In genomic region chr14:84476906-84477305, GRCm38 (mm10) we compare ENCODE assay signal across 27 mouse cellular contexts. TPM values are rescaled to one million over a fixed set of nuclear protein-coding genes. Genes with fewer than 3 reads are reported as not detected.
DNase-seq lines count a peak whose midpoint lies in the region; ATAC-seq and TF ChIP-seq lines count a peak whose summit lies in the region.
"Had no signal": no experiment of that assay in that cellular context is flagged by ENCODE, and none has a peak within 500 bp of the region (broad histone marks: within the 10 kb centered on the region; RNA-seq: fewer than 3 reads in every experiment).

No protein-coding gene starts in this region.

- no peak overlapping the region for H3K27ac ChIP-seq in hindbrain, embryonic 14.5 days
- H3K27ac ChIP-seq in hindbrain, embryonic 11.5 days (ENCODE audit: low read depth, low read length) = no peak overlapping the region
- no peak overlapping the region for H3K27ac ChIP-seq in midbrain, embryonic 14.5 days (replicated peaks; ENCODE audit: low read depth, low read length)
- H3K27ac ChIP-seq in midbrain, embryonic 11.5 days (ENCODE audit: low read depth, low read length) = no peak overlapping the region
- no peak overlapping the region for H3K27ac ChIP-seq in layer of hippocampus, adult 2 months
- H3K27ac ChIP-seq: embryonic facial prominence, embryonic 13.5 days; embryonic facial prominence, embryonic 15.5 days; forebrain, embryonic 10.5 days; forebrain, embryonic 12.5 days had no signal

- 50% methylated on average over 4 of the region's 4 CpGs for WGBS in hindbrain, embryonic 14.5 days
- WGBS in hindbrain, embryonic 11.5 days = 71% methylated on average over 4 of the region's 4 CpGs
- WGBS in midbrain, embryonic 14.5 days = 50% methylated on average over 4 of the region's 4 CpGs
- 75% methylated on average over 4 of the region's 4 CpGs for WGBS in midbrain, embryonic 11.5 days

- H3K9me3 ChIP-seq in hindbrain, embryonic 14.5 days (ENCODE audit: control insufficient read depth, low read length) = no peaks in the 10 kb centered on the region
- no peaks in the 10 kb centered on the region for H3K9me3 ChIP-seq in hindbrain, embryonic 11.5 days (ENCODE audit: control insufficient read depth, low read length)
- no peaks in the 10 kb centered on the region for H3K9me3 ChIP-seq in midbrain, embryonic 14.5 days (ENCODE audit: control insufficient read depth, low read length)
- H3K9me3 ChIP-seq in midbrain, embryonic 11.5 days (ENCODE audit: control insufficient read depth, low read length) = no peaks in the 10 kb centered on the region
- H3K9me3 ChIP-seq: embryonic facial prominence, embryonic 13.5 days; embryonic facial prominence, embryonic 15.5 days; forebrain, embryonic 10.5 days; forebrain, embryonic 12.5 days had no signal

- H3K36me3 ChIP-seq in hindbrain, embryonic 14.5 days (replicated peaks; ENCODE audit: control insufficient read depth, insufficient read depth) = no peaks in the 10 kb centered on the region
- no peaks in the 10 kb centered on the region for H3K36me3 ChIP-seq in hindbrain, embryonic 11.5 days (ENCODE audit: control insufficient read depth, insufficient read depth, low read length)
- H3K36me3 ChIP-seq in midbrain, embryonic 14.5 days (ENCODE audit: control insufficient read depth, insufficient read depth, low read length) = no peaks in the 10 kb centered on the region
- no peaks in the 10 kb centered on the region for H3K36me3 ChIP-seq in midbrain, embryonic 11.5 days (ENCODE audit: control insufficient read depth, insufficient read depth, low read length)
- H3K36me3 ChIP-seq: embryonic facial prominence, embryonic 13.5 days; embryonic facial prominence, embryonic 15.5 days; forebrain, embryonic 10.5 days; forebrain, embryonic 12.5 days; G1E had no signal

- ATAC-seq in hindbrain, embryonic 14.5 days (ENCODE audit: low FRiP score) = no peak
- ATAC-seq in hindbrain, embryonic 11.5 days (ENCODE audit: low FRiP score) = no peak
- no peak for ATAC-seq in midbrain, embryonic 14.5 days (ENCODE audit: low FRiP score, low TSS enrichment)
- no peak for ATAC-seq in midbrain, embryonic 11.5 days (ENCODE audit: low FRiP score)
- ATAC-seq: activated CD4-positive, CD25-positive, alpha-beta regulatory T cell, adult 4 months; CD4-positive, CD25-positive, alpha-beta regulatory T cell, adult 4 months; forebrain, embryonic 14.5 days; Patski had no signal

- H3K4me3 ChIP-seq in hindbrain, embryonic 14.5 days (replicated peaks; ENCODE audit: low read length) = no peak overlapping the region
- no peak overlapping the region for H3K4me3 ChIP-seq in hindbrain, embryonic 11.5 days (ENCODE audit: low read depth, low read length)
- H3K4me3 ChIP-seq in midbrain, embryonic 14.5 days (replicated peaks; ENCODE audit: low read depth, low read length) = no peak overlapping the region
- no peak overlapping the region for H3K4me3 ChIP-seq in midbrain, embryonic 11.5 days (ENCODE audit: low read depth, low read length)
- H3K4me3 ChIP-seq in layer of hippocampus, adult 2 months = no peak overlapping the region
- H3K4me3 ChIP-seq: embryonic facial prominence, embryonic 13.5 days; embryonic facial prominence, embryonic 15.5 days; erythroblast, embryonic 14.5 days; forebrain, embryonic 10.5 days; forebrain, embryonic 12.5 days had no signal

- H3K4me2 ChIP-seq in hindbrain, embryonic 14.5 days (replicated peaks) = peak overlapping the region; percentile 30; the same call in 1 of the 2 replicates
- H3K4me2 ChIP-seq in hindbrain, embryonic 11.5 days (replicated peaks; ENCODE audit: low read depth, low read length) = no peak overlapping the region
- 0 out of 2 replicates have a peak overlapping the region, but pooled peaks have one; percentile 5 for H3K4me2 ChIP-seq in midbrain, embryonic 14.5 days (ENCODE audit: low read length)
- H3K4me2 ChIP-seq in midbrain, embryonic 11.5 days = no peak overlapping the region
- H3K4me2 ChIP-seq: embryonic facial prominence, embryonic 13.5 days; embryonic facial prominence, embryonic 15.5 days; forebrain, embryonic 12.5 days had no signal

- H3K27me3 ChIP-seq in hindbrain, embryonic 14.5 days (ENCODE audit: control insufficient read depth, insufficient read depth, low read length) = no peaks in the 10 kb centered on the region
- no peaks in the 10 kb centered on the region for H3K27me3 ChIP-seq in hindbrain, embryonic 11.5 days (ENCODE audit: control insufficient read depth, insufficient read depth, low read length)
- H3K27me3 ChIP-seq in midbrain, embryonic 14.5 days (ENCODE audit: control insufficient read depth, insufficient read depth, low read length) = no peaks in the 10 kb centered on the region
- H3K27me3 ChIP-seq in midbrain, embryonic 11.5 days (ENCODE audit: control insufficient read depth, insufficient read depth, low read length) = no peaks in the 10 kb centered on the region
- H3K27me3 ChIP-seq: CH12.LX; embryonic facial prominence, embryonic 13.5 days; embryonic facial prominence, embryonic 15.5 days; forebrain, embryonic 12.5 days had no signal

- no peak for TF ChIP-seq CTCF in layer of hippocampus, adult 2 months (conservative IDR thresholded peaks at IDR 0.05)

- DNase-seq in hindbrain, embryonic 14.5 days (ENCODE audit: low spot score) = no peak
- DNase-seq in hindbrain, embryonic 11.5 days (ENCODE audit: low spot score) = no peak
- DNase-seq in midbrain, embryonic 14.5 days = no peak
- DNase-seq in midbrain, embryonic 11.5 days (ENCODE audit: low spot score, missing footprints) = no peak
- DNase-seq in adipocyte (ENCODE audit: low spot score) = peak; percentile 36
- DNase-seq in retina, postnatal 1 day = peak; percentile 53
- no peak for DNase-seq in layer of hippocampus, adult 2 months (ENCODE audit: low spot score in 2 of 2)
- DNase-seq: adrenal gland, adult 2 months; adrenal gland, postnatal 10 days; adrenal gland, postnatal 25 days; B cell, adult 2 months; cerebellum, adult 18-20 months; cerebellum, adult 8-10 months; cerebellum, adult 9-11 months; cerebellum, postnatal 36 days; embryo, embryonic 11 days had no signal

- peaks cover 6% of the 10 kb centered on the region; the same call in 1 of the 2 replicates for H3K4me1 ChIP-seq in hindbrain, embryonic 14.5 days (replicated peaks; ENCODE audit: control insufficient read depth, insufficient read depth, low read length)
- H3K4me1 ChIP-seq in hindbrain, embryonic 11.5 days (replicated peaks; ENCODE audit: control insufficient read depth, insufficient read depth, low read length) = no peaks in the 10 kb centered on the region
- H3K4me1 ChIP-seq in midbrain, embryonic 14.5 days (ENCODE audit: control insufficient read depth, insufficient read depth, low read length) = 0 out of 2 replicates have a peak, but pooled peaks cover 7% of the 10 kb centered on the region
- no peaks in the 10 kb centered on the region for H3K4me1 ChIP-seq in midbrain, embryonic 11.5 days (ENCODE audit: control insufficient read depth, insufficient read depth, low read length)
- H3K4me1 ChIP-seq: embryonic facial prominence, embryonic 13.5 days; embryonic facial prominence, embryonic 15.5 days had no signal

- no peak overlapping the region for H3K9ac ChIP-seq in hindbrain, embryonic 14.5 days
- no peak overlapping the region for H3K9ac ChIP-seq in hindbrain, embryonic 11.5 days (ENCODE audit: low read depth, low read length)
- H3K9ac ChIP-seq in midbrain, embryonic 14.5 days (replicated peaks; ENCODE audit: low read length) = no peak overlapping the region
- no peak overlapping the region for H3K9ac ChIP-seq in midbrain, embryonic 11.5 days (ENCODE audit: low read length)
- H3K9ac ChIP-seq: embryonic facial prominence, embryonic 13.5 days; embryonic facial prominence, embryonic 15.5 days; forebrain, embryonic 12.5 days had no signal

RNA-seq across cellular contexts. Expression of gene Pcdh17, which starts 33.5 kb away (rescaled TPM):
- 32.6 and 36.8 TPM in 2 replicates for polyA plus RNA-seq in hindbrain, embryonic 14.5 days (2014; fragmentation: Nextera tagmentation; extraction: Ambion mirVana)
- 6.1 and 9.2 TPM in 2 replicates for polyA plus RNA-seq in hindbrain, embryonic 11.5 days (2014; fragmentation: Nextera tagmentation; extraction: Ambion mirVana)
- polyA plus RNA-seq in midbrain, embryonic 14.5 days (2014; fragmentation: Nextera tagmentation; extraction: Ambion mirVana) = 30.6 and 32.3 TPM in 2 replicates
- polyA plus RNA-seq in midbrain, embryonic 11.5 days (2014; fragmentation: Nextera tagmentation; extraction: Ambion mirVana) = 3.3 and 4.3 TPM in 2 replicates
- 10 to 100 TPM; 41.1 to 44.8 TPM for total RNA-seq in layer of hippocampus, adult 2 months (2021)
- polyA plus RNA-seq: erythroblast, embryonic 14.5 days; G1E; Patski had no signal

Comparison
In these comparisons a context has a peak if more than half of its experiments do, and no peak if none do; other contexts are left out.
1. H3K4me2 ChIP-seq: peak in hindbrain, embryonic 14.5 days (single experiment) and midbrain, embryonic 14.5 days (single experiment); none in hindbrain, embryonic 11.5 days (single experiment) and midbrain, embryonic 11.5 days (single experiment).
2. DNase-seq: peak in adipocyte (single experiment) and retina, postnatal 1 day (single experiment); none in hindbrain, embryonic 14.5 days (single experiment), hindbrain, embryonic 11.5 days (single experiment), midbrain, embryonic 14.5 days (single experiment), midbrain, embryonic 11.5 days (single experiment) and layer of hippocampus, adult 2 months (0 of 2).